Comparison of ENCODE assay signal across 13 mouse cellular contexts in genomic region chr1:162016982-162017381, GRCm38 (mm10). TPM values are rescaled to one million over a fixed set of nuclear protein-coding genes. Genes with fewer than 3 reads are reported as not detected.
DNase-seq lines count a peak whose midpoint lies in the region; ATAC-seq and TF ChIP-seq lines count a peak whose summit lies in the region.
"Had no signal": no experiment of that assay in that cellular context is flagged by ENCODE, and none has a peak within 500 bp of the region (broad histone marks: within the 10 kb centered on the region; RNA-seq: fewer than 3 reads in every experiment).

No protein-coding gene starts in this region.

- H3K9me3 ChIP-seq in heart, embryonic 15.5 days (replicated peaks), result no peaks in the 10 kb centered on the region
- H3K9me3 ChIP-seq in neural tube, embryonic 15.5 days (replicated peaks), result no peaks in the 10 kb centered on the region
- H3K9me3 ChIP-seq in limb, embryonic 10.5 days (replicated peaks), result no peaks in the 10 kb centered on the region
- H3K9me3 ChIP-seq: liver, embryonic 15.5 days; midbrain, embryonic 10.5 days; neural tube, embryonic 13.5 days had no signal

- H3K79me2 ChIP-seq in heart, adult 2 months (replicated peaks; ENCODE audit: control insufficient read depth, insufficient read depth, low read length), result no peaks in the 10 kb centered on the region

- no peak overlapping the region for H3K4me2 ChIP-seq in heart, embryonic 15.5 days
- H3K4me2 ChIP-seq in neural tube, embryonic 15.5 days, result no peak overlapping the region
- H3K4me2 ChIP-seq: liver, embryonic 15.5 days; neural tube, embryonic 13.5 days had no signal

- H3K36me3 ChIP-seq in heart, embryonic 15.5 days, result no peaks in the 10 kb centered on the region
- H3K36me3 ChIP-seq in heart, adult 2 months (ENCODE audit: control insufficient read depth, insufficient read depth, low read length), result no peaks in the 10 kb centered on the region; the same call in 1 of the 2 replicates
- no peaks in the 10 kb centered on the region for H3K36me3 ChIP-seq in neural tube, embryonic 15.5 days
- no peaks in the 10 kb centered on the region for H3K36me3 ChIP-seq in limb, embryonic 10.5 days
- H3K36me3 ChIP-seq: liver, embryonic 15.5 days; midbrain, embryonic 10.5 days; neural tube, embryonic 13.5 days had no signal

- no peak for ATAC-seq in heart, embryonic 15.5 days (replicated peaks; ENCODE audit: insufficient number of reproducible peaks, insufficient read depth, low FRiP score, low read depth)
- ATAC-seq in neural tube, embryonic 15.5 days (ENCODE audit: low FRiP score), result no peak

- no peaks in the 10 kb centered on the region for H3K27me3 ChIP-seq in heart, embryonic 15.5 days
- H3K27me3 ChIP-seq in heart, adult 2 months (ENCODE audit: control insufficient read depth, insufficient read depth, low read length), result no peaks in the 10 kb centered on the region
- H3K27me3 ChIP-seq in neural tube, embryonic 15.5 days (replicated peaks), result no peaks in the 10 kb centered on the region
- H3K27me3 ChIP-seq in limb, embryonic 10.5 days (ENCODE audit: low read depth, poor library complexity, severe bottlenecking), result no peaks in the 10 kb centered on the region
- H3K27me3 ChIP-seq: liver, embryonic 15.5 days; neural tube, embryonic 13.5 days had no signal

- H3K4me3 ChIP-seq in heart, embryonic 15.5 days, result no peak overlapping the region
- no peak overlapping the region for H3K4me3 ChIP-seq in heart, adult 2 months
- no peak overlapping the region for H3K4me3 ChIP-seq in neural tube, embryonic 15.5 days (replicated peaks)
- H3K4me3 ChIP-seq in limb, embryonic 10.5 days, result peak overlapping the region; percentile 25; the same call in 1 of the 2 replicates
- H3K4me3 ChIP-seq: gastrocnemius, adult 2 months; liver, embryonic 15.5 days; midbrain, embryonic 10.5 days; neural tube, embryonic 13.5 days had no signal

- 42% methylated on average over 7 of the region's 7 CpGs for WGBS in heart, embryonic 15.5 days
- WGBS in heart, adult 2 months, result 72% methylated on average over 7 of the region's 7 CpGs
- WGBS in neural tube, embryonic 15.5 days, result 36% methylated on average over 7 of the region's 7 CpGs
- 13% methylated on average over 7 of the region's 7 CpGs for WGBS in limb, embryonic 10.5 days

- no peak for TF ChIP-seq POLR2A in heart, adult 2 months (IDR thresholded peaks at IDR 0.05; ENCODE audit: insufficient read depth, low read depth, low read length)

- H3K27ac ChIP-seq in heart, embryonic 15.5 days, result peak overlapping the region; percentile 68
- no peak overlapping the region for H3K27ac ChIP-seq in heart, adult 2 months
- no peak overlapping the region for H3K27ac ChIP-seq in neural tube, embryonic 15.5 days (replicated peaks)
- peak overlapping the region; percentile 96 for H3K27ac ChIP-seq in limb, embryonic 10.5 days
- H3K27ac ChIP-seq: gastrocnemius, adult 2 months; liver, embryonic 15.5 days; midbrain, embryonic 10.5 days had no signal

- DNase-seq in heart, adult 2 months, result no peak
- peak; percentile 50 for DNase-seq in neural tube, embryonic 10.5 days (ENCODE audit: extremely low spot score, low spot score)
- DNase-seq in limb, embryonic 10.5 days (ENCODE audit: low spot score), result peak; percentile 67
- DNase-seq in yolk sac, embryonic 10.5 days (ENCODE audit: low spot score), result peak; percentile 39
- DNase-seq in layer of hippocampus, adult 11-12 months (ENCODE audit: low spot score), result no peak
- no peak for DNase-seq in thymus, postnatal 10 days (ENCODE audit: low spot score in 2 of 2)
- DNase-seq: gastrocnemius, adult 2 months had no signal

- no peak for TF ChIP-seq CTCF in heart, adult 2 months (IDR thresholded peaks at IDR 0.05)

- no peak for TF ChIP-seq EP300 in heart, adult 2 months (IDR thresholded peaks at IDR 0.05; ENCODE audit: insufficient read depth, low read depth, low read length)

- no peak overlapping the region for H3K9ac ChIP-seq in heart, embryonic 15.5 days
- no peak overlapping the region for H3K9ac ChIP-seq in heart, adult 2 months (ENCODE audit: low read depth, low read length)
- H3K9ac ChIP-seq in neural tube, embryonic 15.5 days (replicated peaks), result no peak overlapping the region
- H3K9ac ChIP-seq: liver, embryonic 15.5 days; neural tube, embryonic 13.5 days had no signal

- peaks cover 29% of the 10 kb centered on the region for H3K4me1 ChIP-seq in heart, embryonic 15.5 days (replicated peaks)
- no peaks in the 10 kb centered on the region for H3K4me1 ChIP-seq in heart, adult 2 months (ENCODE audit: control insufficient read depth, insufficient read depth, low read length)
- H3K4me1 ChIP-seq in neural tube, embryonic 15.5 days, result no peaks in the 10 kb centered on the region
- H3K4me1 ChIP-seq in limb, embryonic 10.5 days, result peaks cover 93% of the 10 kb centered on the region

- intact Hi-C loops in heart, adult 2 months (cut with DNase I), result no loop called here

RNA-seq across cellular contexts. Expression of gene 4930558K02Rik, which starts 37.5 kb away (rescaled TPM):
- polyA plus RNA-seq in heart, embryonic 15.5 days (2015; fragmentation: Nextera tagmentation; extraction: Ambion mirVana), result not detected in 2 replicates
- total RNA-seq in heart, adult 2 months (2021), result not detected
- polyA plus RNA-seq in heart, adult 2 months (2012; rRNA removed), result not detected in 2 replicates
- 0.20 and 0.24 TPM in 2 replicates for polyA plus RNA-seq in neural tube, embryonic 15.5 days (2015; fragmentation: Nextera tagmentation; extraction: Ambion mirVana)
- not detected in 2 replicates for polyA plus RNA-seq in limb, embryonic 10.5 days (2016; fragmentation: Nextera tagmentation; extraction: Ambion mirVana)
- total RNA-seq: gastrocnemius, adult 2 months; layer of hippocampus, postnatal 14 days had no signal
- polyA plus RNA-seq: liver, embryonic 15.5 days; midbrain, embryonic 10.5 days; neural tube, embryonic 13.5 days had no signal

RNA-seq across cellular contexts. Expression of gene Pigc, which starts 48.0 kb away (rescaled TPM):
- 25.4 and 29.3 TPM in 2 replicates for polyA plus RNA-seq in heart, embryonic 15.5 days (2015; fragmentation: Nextera tagmentation; extraction: Ambion mirVana)
- 10 to 100 TPM; 11.3 to 11.5 TPM for total RNA-seq in heart, adult 2 months (2021)
- 11.6 and 19.7 TPM in 2 replicates for polyA plus RNA-seq in heart, adult 2 months (2012; rRNA removed)
- polyA plus RNA-seq in neural tube, embryonic 15.5 days (2015; fragmentation: Nextera tagmentation; extraction: Ambion mirVana), result 33.8 and 35.5 TPM in 2 replicates
- polyA plus RNA-seq in limb, embryonic 10.5 days (2016; fragmentation: Nextera tagmentation; extraction: Ambion mirVana), result 31.4 and 39.9 TPM in 2 replicates

Comparison
In these comparisons a context has a peak if more than half of its experiments do, and no peak if none do; other contexts are left out.
1. H3K27ac ChIP-seq: peak in heart, embryonic 15.5 days (single experiment) and limb, embryonic 10.5 days (single experiment); none in heart, adult 2 months (single experiment) and neural tube, embryonic 15.5 days (single experiment).
2. DNase-seq: peak in neural tube, embryonic 10.5 days (single experiment), limb, embryonic 10.5 days (single experiment) and yolk sac, embryonic 10.5 days (single experiment); none in heart, adult 2 months (0 of 2), layer of hippocampus, adult 11-12 months (single experiment) and thymus, postnatal 10 days (0 of 2).